Mouse (Mus musculus) frontal cortex, adult (tissue): ENCODE measurements around the gene Lrrc9.

Experiments
- ATAC-seq: cut with Nextera tagmentation; 2 replicates; pipeline ENCODE4 v1.9.2; 2017; ENCODE audit warnings: mild to moderate bottlenecking, moderate library complexity, mixed read lengths; ENCODE audit not compliant: low TSS enrichment

The Lrrc9 gene

GRCm38 (mm10) chr12:72441839-72442576, at the start of gene Lrrc9:
Gene Lrrc9 (plus strand): TSS chr12:72441866.
- peak; percentile 20; the same call in 1 of the 2 replicates for ATAC-seq

GRCm38 (mm10) chr12:72393046-72393805, 48.4 kb upstream of the Lrrc9 start:
- peak; percentile 81 for ATAC-seq

- ATAC-seq: no peak
These were observed 36.6 kb upstream of the Lrrc9 start for GRCm38 (mm10) chr12:72405031-72405430.

- peak; percentile 47 for ATAC-seq
These were observed 34.5 kb upstream of the Lrrc9 start for GRCm38 (mm10) chr12:72407146-72407545.

GRCm38 (mm10) chr12:72407721-72408110, 34.0 kb upstream of the Lrrc9 start:
- peak; percentile 16 for ATAC-seq

GRCm38 (mm10) chr12:72408111-72408891, 33.4 kb upstream of the Lrrc9 start:
- ATAC-seq: peak; percentile 88

GRCm38 (mm10) chr12:72408954-72409353, 32.7 kb upstream of the Lrrc9 start, which contains the start of gene Rtn1:
Gene Rtn1 (minus strand): TSS chr12:72409054.
- ATAC-seq: no peak

- peak; percentile 77 for ATAC-seq
These were observed 23.9 kb upstream of the Lrrc9 start for GRCm38 (mm10) chr12:72417762-72418161.

- ATAC-seq: no peak
These were observed 19.0 kb upstream of the Lrrc9 start for GRCm38 (mm10) chr12:72422681-72423080.

GRCm38 (mm10) chr12:72427722-72428126, 13.9 kb upstream of the Lrrc9 start:
- peak; percentile 88; the same call in 1 of the 2 replicates for ATAC-seq

- no peak for ATAC-seq
These were observed 9.5 kb upstream of the Lrrc9 start for GRCm38 (mm10) chr12:72432209-72432608.

GRCm38 (mm10) chr12:72433241-72433865, 8.3 kb upstream of the Lrrc9 start:
- no peak for ATAC-seq

GRCm38 (mm10) chr12:72437676-72438341, 3.9 kb upstream of the Lrrc9 start:
- no peak for ATAC-seq

- ATAC-seq: no peak
These were observed 2.6 kb upstream of the Lrrc9 start for GRCm38 (mm10) chr12:72438961-72439480.

- ATAC-seq: no peak
These were observed 12.3 kb downstream of the Lrrc9 start for GRCm38 (mm10) chr12:72453941-72454340.

GRCm38 (mm10) chr12:72461191-72461893, 19.7 kb downstream of the Lrrc9 start:
- ATAC-seq: peak; percentile 69

GRCm38 (mm10) chr12:72461894-72462530, 20.3 kb downstream of the Lrrc9 start:
- peak; percentile 91 for ATAC-seq

- no peak for ATAC-seq
These were observed 24.3 kb downstream of the Lrrc9 start for GRCm38 (mm10) chr12:72465826-72466501.

GRCm38 (mm10) chr12:72467269-72467668, 25.6 kb downstream of the Lrrc9 start:
- no peak for ATAC-seq
